Mouse (Mus musculus) intestine, embryonic 15.5 days (tissue): ENCODE measurements around the gene Neb. TPM values are rescaled to one million over a fixed set of nuclear protein-coding genes. Genes with fewer than 3 reads are reported as not detected.

Source experiments
- ATAC-seq: fragments of 200-750 bp; cut with Nextera tagmentation; 2 replicates; pipeline ENCODE4 v1.8.0; 2017; ENCODE audit warnings: moderate TSS enrichment, moderate library complexity
- H3K27ac ChIP-seq: fragments of 300-500 bp; sonication (generic); 2 replicates; pipeline ENCODE4 v1.5.1; 2015; ENCODE audit warnings: mild to moderate bottlenecking, inconsistent platforms
- H3K27me3 ChIP-seq: fragments of 300-500 bp; sonication (generic); replicated peaks from 2 replicates; pipeline ENCODE4 v1.6.1; 2015; ENCODE audit warnings: inconsistent platforms
- H3K36me3 ChIP-seq: fragments of 300-500 bp; sonication (generic); 2 replicates; pipeline ENCODE4 v1.6.1; 2015; ENCODE audit warnings: inconsistent platforms
- H3K4me1 ChIP-seq: fragments of 300-500 bp; sonication (generic); replicated peaks from 2 replicates; pipeline ENCODE4 v1.6.1; 2015; ENCODE audit warnings: inconsistent platforms
- H3K4me2 ChIP-seq: fragments of 300-500 bp; sonication (generic); replicated peaks from 2 replicates; pipeline ENCODE4 v1.6.1; 2015; ENCODE audit warnings: mild to moderate bottlenecking, inconsistent platforms
- H3K4me3 ChIP-seq: fragments of 300-500 bp; sonication (generic); replicated peaks from 2 replicates; pipeline ENCODE4 v1.5.1; 2015; ENCODE audit warnings: inconsistent platforms
- H3K9ac ChIP-seq: fragments of 300-500 bp; sonication (generic); 2 replicates; pipeline ENCODE4 v1.6.1; 2015; ENCODE audit warnings: inconsistent platforms
- H3K9me3 ChIP-seq: fragments of 300-500 bp; sonication (generic); 2 replicates; pipeline ENCODE4 v1.6.1; 2016; ENCODE audit warnings: inconsistent platforms
- WGBS: fragments of 180-500 bp; shearing (Covaris S2); methylation state at CpG from one replicate; pipeline ENCODE4 v1.1.7; 2015; 5-methylcytosine and 5-hydroxymethylcytosine counted together
- polyA plus RNA-seq: library from polyadenylated mRNA; unstranded; fragments of >200 nt; fragmentation: Nextera tagmentation; extraction: Ambion mirVana; gene quantifications from 2 replicates; pipeline ENCODE4 v1.2.1, GENCODE M21; 2015

Gene Neb
- polyA plus RNA-seq, 1 experiment from 2014 or later: 1.4 TPM

DNA sequence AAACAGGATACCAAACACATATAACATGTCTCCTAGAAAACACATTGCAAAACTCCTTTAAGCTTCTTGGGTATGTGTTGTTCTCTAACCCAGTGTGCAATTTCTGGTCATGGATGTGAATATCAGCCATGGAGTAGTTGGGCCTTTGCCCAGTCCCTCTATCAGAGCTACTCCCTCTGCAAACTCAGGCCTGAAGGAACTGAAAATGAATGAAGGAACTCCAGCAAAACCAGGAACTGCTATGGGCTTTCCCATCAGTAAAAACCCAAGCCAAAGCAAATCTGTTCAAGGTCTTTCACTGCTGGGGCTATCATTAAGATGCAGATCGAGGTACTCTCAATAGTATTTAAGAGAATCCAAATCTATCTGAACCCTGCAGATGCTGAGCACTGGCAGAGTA lies 90.8 kb downstream of the Neb start:
- no peaks in the 10 kb centered on the region for H3K9me3 ChIP-seq
- H3K27ac ChIP-seq: no peak overlapping the region
- no peaks in the 10 kb centered on the region for H3K4me1 ChIP-seq
- no peaks in the 10 kb centered on the region for H3K27me3 ChIP-seq
- no peak for ATAC-seq
- H3K9ac ChIP-seq: no peak overlapping the region
- no peak overlapping the region for H3K4me3 ChIP-seq
- H3K4me2 ChIP-seq: no peak overlapping the region
- 73% methylated on average over 1 of the region's 1 CpGs for WGBS
- no peaks in the 10 kb centered on the region for H3K36me3 ChIP-seq

DNA sequence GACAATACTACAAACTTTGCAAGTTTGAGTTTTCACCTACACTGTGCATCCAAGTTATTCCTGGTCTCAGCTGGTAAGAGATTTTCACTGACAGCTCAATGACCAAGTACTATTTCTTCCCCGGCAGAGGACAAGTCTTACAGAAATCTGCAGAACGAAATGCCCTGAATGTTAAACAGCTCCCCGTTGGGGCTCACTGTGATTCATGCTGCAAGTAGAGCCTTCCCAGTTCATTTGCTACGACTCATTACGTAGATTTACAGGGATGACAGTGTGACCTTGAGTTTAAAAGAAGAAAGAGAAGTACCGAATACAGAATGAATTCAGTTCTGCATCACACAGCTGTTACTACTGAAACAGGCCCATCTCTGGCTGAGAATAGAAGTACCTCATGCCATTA lies 91.9 kb downstream of the Neb start:
- WGBS: 64% methylated on average over 6 of the region's 6 CpGs
- Histone ChIP-seq H3K9ac (no peak overlapping the region), H3K4me2 (no peak overlapping the region), H3K36me3 (no peaks in the 10 kb centered on the region), H3K4me3 (no peak overlapping the region), H3K4me1 (no peaks in the 10 kb centered on the region), H3K27ac (no peak overlapping the region), H3K9me3 (no peaks in the 10 kb centered on the region), H3K27me3 (no peaks in the 10 kb centered on the region)
- ATAC-seq: no peak

DNA sequence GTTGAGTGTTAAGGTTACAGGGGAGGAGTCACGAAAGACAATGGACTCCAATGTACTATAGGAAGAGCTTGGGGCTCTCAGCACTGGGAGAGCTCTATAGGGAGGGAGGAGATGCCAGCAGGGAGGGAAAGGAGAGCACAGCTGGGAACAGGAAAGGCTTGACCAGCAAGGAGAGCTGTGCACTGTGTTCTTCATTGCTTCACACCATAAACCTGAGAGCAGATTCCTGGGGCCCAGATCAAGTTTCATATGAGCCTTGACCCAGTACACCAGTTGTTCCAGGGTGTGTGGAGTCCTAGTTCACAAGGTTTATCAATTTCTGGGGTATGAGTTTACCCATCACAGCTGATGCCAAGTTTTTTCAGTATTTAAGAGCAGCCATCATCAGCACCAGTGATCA lies 106.1 kb downstream of the Neb start:
- H3K36me3 ChIP-seq: no peaks in the 10 kb centered on the region
- no peak overlapping the region for H3K4me2 ChIP-seq
- WGBS: 46% methylated on average over 1 of the region's 1 CpGs
- no peaks in the 10 kb centered on the region for H3K4me1 ChIP-seq
- no peak overlapping the region for H3K4me3 ChIP-seq
- H3K27ac ChIP-seq: no peak overlapping the region
- H3K27me3 ChIP-seq: no peaks in the 10 kb centered on the region
- ATAC-seq: no peak
- H3K9me3 ChIP-seq: no peaks in the 10 kb centered on the region
- no peak overlapping the region for H3K9ac ChIP-seq

DNA sequence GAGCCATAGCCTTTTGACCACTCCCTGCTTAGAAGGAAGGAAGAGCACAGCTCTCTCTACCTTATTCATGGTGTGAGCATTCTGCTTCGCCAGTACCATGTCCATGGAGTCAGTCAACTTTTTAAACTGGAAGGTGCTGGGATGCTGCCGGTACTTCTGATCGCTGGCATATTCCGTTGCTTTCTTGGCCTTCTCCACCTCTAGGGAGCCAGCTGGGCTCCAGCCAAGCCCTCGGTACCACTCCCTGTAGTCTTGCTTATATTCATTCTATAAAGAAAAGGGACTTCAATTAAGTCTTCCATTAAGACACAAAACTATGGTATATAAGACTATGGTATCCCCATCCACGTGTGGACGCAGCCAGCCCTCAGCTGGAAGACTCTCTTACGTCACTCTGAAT lies 107.4 kb downstream of the Neb start:
- no peak for ATAC-seq
- Histone ChIP-seq H3K27me3 (no peaks in the 10 kb centered on the region), H3K9ac (no peak overlapping the region), H3K9me3 (no peaks in the 10 kb centered on the region), H3K4me3 (no peak overlapping the region), H3K4me1 (no peaks in the 10 kb centered on the region), H3K27ac (no peak overlapping the region), H3K36me3 (no peaks in the 10 kb centered on the region), H3K4me2 (no peak overlapping the region)
- WGBS: 93% methylated on average over 8 of the region's 8 CpGs

DNA sequence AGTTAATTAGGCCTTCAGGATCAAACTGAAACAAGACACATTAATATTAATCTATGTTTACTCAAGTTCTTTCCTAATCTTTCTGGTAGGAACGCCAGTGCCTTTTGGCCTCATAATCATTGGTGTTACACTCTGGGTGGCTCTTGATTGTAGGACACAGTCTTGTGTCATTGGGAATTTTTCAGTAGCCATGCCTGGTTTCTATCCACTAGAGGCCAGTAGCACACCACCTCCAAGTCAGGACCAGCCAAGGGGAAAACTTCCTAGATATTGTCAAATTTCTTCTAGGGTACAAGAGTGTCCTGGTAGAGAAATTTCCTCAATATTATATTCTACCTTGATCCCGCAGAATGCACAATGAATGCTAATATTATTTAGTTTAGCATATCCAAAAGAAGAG lies 116.1 kb downstream of the Neb start:
- H3K9me3 ChIP-seq: no peaks in the 10 kb centered on the region
- no peak for ATAC-seq
- no peak overlapping the region for H3K4me3 ChIP-seq
- H3K4me1 ChIP-seq: no peaks in the 10 kb centered on the region
- H3K4me2 ChIP-seq: no peak overlapping the region
- H3K36me3 ChIP-seq: no peaks in the 10 kb centered on the region
- H3K27me3 ChIP-seq: no peaks in the 10 kb centered on the region
- WGBS: 32% methylated on average over 2 of the region's 2 CpGs
- no peak overlapping the region for H3K27ac ChIP-seq
- H3K9ac ChIP-seq: no peak overlapping the region

DNA sequence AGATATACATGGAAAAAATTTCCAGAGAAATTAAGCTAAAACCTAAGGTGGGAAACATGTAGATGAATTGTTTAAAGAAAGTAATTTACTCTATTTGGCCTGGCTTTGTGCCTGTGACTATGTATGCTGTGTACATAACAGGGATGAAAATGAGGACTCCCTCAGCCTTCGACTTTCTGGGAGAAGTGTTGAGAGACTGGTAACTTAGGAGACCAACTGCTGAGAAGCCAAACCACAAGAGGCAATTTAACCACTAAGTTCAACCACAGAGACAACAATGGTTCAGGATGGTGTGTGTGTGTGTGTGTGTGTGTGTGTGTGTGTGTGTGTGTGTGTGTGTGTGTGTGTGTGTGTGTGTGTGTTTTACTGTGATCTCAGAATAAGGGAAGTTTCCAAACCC lies 126.2 kb downstream of the Neb start:
- 40% methylated on average over 1 of the region's 1 CpGs for WGBS
- H3K27me3 ChIP-seq: no peaks in the 10 kb centered on the region
- H3K9ac ChIP-seq: no peak overlapping the region
- H3K9me3 ChIP-seq: no peaks in the 10 kb centered on the region
- no peak overlapping the region for H3K4me3 ChIP-seq
- no peaks in the 10 kb centered on the region for H3K36me3 ChIP-seq
- H3K4me1 ChIP-seq: no peaks in the 10 kb centered on the region
- no peak for ATAC-seq
- no peak overlapping the region for H3K4me2 ChIP-seq
- no peak overlapping the region for H3K27ac ChIP-seq

DNA sequence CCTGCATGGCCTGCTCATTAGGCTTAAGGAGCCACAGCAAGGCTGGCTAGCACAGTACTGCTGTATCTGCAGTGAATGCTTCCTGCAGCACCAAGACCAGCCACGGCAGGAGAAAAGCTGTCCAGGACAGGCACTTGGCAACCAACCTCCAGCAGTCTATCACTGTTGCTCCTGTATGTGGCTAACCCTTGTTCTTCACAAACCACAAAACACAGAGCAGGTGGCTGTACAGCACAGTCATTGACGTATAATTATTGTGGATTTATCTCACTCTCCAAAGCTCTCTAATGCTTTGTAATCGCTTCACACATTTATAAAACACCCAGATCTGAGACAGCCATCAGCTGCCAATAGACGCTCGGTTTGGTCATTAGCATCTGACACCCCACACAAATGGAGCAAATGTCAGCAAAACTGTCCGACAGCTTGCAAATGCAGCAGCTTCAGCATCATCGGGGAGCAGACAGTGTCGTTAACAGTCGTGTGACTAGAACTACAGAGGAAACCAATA lies 129.9 kb downstream of the Neb start:
- Histone ChIP-seq H3K36me3 (no peaks in the 10 kb centered on the region), H3K4me1 (no peaks in the 10 kb centered on the region), H3K4me3 (no peak overlapping the region), H3K27me3 (no peaks in the 10 kb centered on the region), H3K9me3 (no peaks in the 10 kb centered on the region), H3K27ac (no peak overlapping the region), H3K9ac (no peak overlapping the region), H3K4me2 (no peak overlapping the region)
- ATAC-seq: no peak
- 74% methylated on average over 9 of the region's 9 CpGs for WGBS

DNA sequence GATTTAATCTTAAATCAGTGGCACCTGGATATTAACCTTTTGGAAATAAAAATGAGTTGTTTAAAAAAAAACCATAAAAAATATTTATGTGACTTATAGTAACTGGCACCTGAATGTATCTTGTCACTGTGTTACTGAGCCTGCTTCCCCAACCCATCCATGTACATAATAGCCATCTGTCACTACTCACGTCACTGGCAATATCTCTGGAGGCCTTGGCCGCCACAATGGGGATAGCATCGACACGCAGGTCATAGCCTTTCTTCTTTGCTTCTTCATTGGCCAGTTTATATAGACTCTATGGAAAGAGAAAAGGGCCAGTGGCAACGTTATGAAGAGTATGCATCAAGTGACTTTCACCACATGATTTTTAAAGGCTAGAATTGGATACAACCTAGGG lies 133.2 kb downstream of the Neb start:
- no peak overlapping the region for H3K4me2 ChIP-seq
- H3K4me1 ChIP-seq: no peaks in the 10 kb centered on the region
- no peaks in the 10 kb centered on the region for H3K27me3 ChIP-seq
- 87% methylated on average over 5 of the region's 5 CpGs for WGBS
- no peaks in the 10 kb centered on the region for H3K9me3 ChIP-seq
- ATAC-seq: no peak
- no peak overlapping the region for H3K4me3 ChIP-seq
- H3K9ac ChIP-seq: no peak overlapping the region
- H3K36me3 ChIP-seq: no peaks in the 10 kb centered on the region
- H3K27ac ChIP-seq: no peak overlapping the region

DNA sequence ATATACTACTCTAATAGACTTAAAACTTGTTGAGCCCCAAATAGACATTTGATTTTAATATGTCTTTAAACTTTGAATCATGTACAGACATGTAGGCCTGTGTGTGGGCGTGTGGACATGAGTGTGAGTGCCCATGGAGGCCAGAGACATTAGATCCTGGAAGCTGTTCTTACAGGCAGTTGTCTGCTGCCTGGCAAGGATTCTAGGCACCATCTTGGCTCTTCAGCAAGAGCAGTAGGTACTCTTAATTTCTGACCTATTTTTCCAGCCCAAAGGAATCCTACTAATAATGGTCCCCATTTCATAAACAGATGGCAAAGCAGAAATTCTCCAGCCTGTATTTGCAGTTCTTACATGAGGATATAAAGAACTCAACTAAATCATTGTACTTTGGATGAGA lies 135.6 kb downstream of the Neb start:
- H3K4me1 ChIP-seq: no peaks in the 10 kb centered on the region
- H3K9me3 ChIP-seq: no peaks in the 10 kb centered on the region
- no peaks in the 10 kb centered on the region for H3K36me3 ChIP-seq
- 87% methylated on average over 1 of the region's 1 CpGs for WGBS
- H3K4me2 ChIP-seq: no peak overlapping the region
- no peak for ATAC-seq
- no peak overlapping the region for H3K27ac ChIP-seq
- no peaks in the 10 kb centered on the region for H3K27me3 ChIP-seq
- H3K4me3 ChIP-seq: no peak overlapping the region
- no peak overlapping the region for H3K9ac ChIP-seq

DNA sequence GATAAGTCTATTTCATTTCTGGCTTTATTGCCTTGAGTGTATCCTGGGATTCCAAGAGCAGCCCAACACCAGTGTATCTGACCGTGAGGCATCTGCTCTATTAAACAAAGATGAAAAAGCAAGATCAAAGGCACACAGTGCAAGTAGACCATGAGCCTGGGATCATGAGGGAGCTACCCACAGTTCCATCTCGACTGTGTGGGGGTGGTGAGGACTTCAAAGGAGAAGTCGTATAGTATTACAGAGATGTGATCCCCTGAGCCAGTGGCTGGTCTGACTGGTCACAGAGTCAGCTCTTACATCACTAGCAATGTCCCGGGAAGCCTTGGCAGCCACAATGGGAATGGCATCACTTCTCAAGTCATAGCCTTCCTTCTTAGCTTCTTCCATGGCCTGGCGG lies 140.4 kb downstream of the Neb start:
- WGBS: 42% methylated on average over 5 of the region's 5 CpGs
- Histone ChIP-seq H3K9ac (no peak overlapping the region), H3K4me3 (no peak overlapping the region), H3K4me1 (no peaks in the 10 kb centered on the region), H3K36me3 (no peaks in the 10 kb centered on the region), H3K27me3 (no peaks in the 10 kb centered on the region), H3K27ac (no peak overlapping the region), H3K4me2 (no peak overlapping the region), H3K9me3 (no peaks in the 10 kb centered on the region)
- ATAC-seq: peak; percentile 75

DNA sequence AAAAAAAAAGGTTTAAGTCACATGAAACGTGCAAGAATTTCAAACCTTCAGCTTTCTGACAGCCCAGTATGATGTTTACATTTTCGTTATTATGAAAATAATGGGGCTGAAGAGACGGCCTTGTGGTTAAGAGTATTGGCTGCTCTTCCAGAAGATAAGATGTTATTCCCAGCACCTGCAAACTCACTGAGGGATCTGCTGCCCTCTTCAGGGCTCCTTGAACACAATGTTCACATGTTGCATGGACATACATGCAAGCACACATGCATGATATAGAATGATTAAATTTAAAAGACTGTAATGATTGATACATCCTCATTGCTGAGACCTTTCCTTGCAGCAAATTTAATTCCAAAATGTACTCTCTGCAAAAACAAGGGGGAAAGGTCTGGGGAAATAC lies 150.7 kb downstream of the Neb start:
- H3K4me3 ChIP-seq: no peak overlapping the region
- no peak overlapping the region for H3K4me2 ChIP-seq
- no peaks in the 10 kb centered on the region for H3K9me3 ChIP-seq
- ATAC-seq: no peak
- 52% methylated on average over 3 of the region's 3 CpGs for WGBS
- no peak overlapping the region for H3K9ac ChIP-seq
- H3K36me3 ChIP-seq: no peaks in the 10 kb centered on the region
- no peaks in the 10 kb centered on the region for H3K27me3 ChIP-seq
- H3K27ac ChIP-seq: no peak overlapping the region
- no peaks in the 10 kb centered on the region for H3K4me1 ChIP-seq

DNA sequence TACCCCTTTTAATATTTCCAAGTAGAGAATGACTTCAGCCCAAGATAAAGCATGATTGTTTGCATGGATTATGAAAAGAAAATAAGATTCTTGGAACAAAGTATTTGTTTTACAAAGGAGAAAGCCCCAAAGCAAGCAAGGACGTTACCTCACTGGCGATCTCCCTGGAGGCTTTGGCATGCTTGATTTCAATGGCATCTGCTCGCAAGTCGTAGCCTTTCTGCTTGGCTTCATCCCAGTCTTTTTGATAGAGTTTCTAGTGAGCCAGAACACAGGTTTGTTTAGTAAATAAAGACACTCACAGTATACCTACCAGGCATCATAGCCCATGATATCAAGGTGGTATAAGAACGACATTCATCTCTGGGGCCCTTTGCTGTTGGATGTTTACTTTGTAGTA lies 153.9 kb downstream of the Neb start:
- H3K4me1 ChIP-seq: no peaks in the 10 kb centered on the region
- no peak overlapping the region for H3K4me3 ChIP-seq
- no peak overlapping the region for H3K9ac ChIP-seq
- no peak overlapping the region for H3K4me2 ChIP-seq
- H3K9me3 ChIP-seq: no peaks in the 10 kb centered on the region
- H3K36me3 ChIP-seq: no peaks in the 10 kb centered on the region
- ATAC-seq: no peak
- H3K27me3 ChIP-seq: no peaks in the 10 kb centered on the region
- H3K27ac ChIP-seq: no peak overlapping the region
- 75% methylated on average over 5 of the region's 5 CpGs for WGBS

DNA sequence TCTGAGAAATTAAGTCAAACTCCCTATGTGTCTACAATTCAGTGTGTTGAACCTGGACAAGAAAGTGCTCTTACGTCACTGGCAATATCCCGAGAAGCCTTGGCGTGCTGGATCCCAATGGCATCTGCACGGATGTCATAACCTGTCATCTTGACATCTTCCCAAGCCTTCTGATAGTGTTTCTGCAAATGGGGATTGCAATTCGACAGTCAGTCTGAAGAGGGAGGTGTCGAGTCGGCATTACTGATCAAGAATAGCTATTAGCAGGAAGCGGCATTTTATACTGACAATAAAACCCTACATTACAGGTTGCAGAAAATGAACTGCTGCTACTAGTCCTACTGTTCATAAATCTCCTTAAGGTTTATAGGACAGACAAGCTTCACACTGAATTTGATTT lies 158.2 kb downstream of the Neb start:
- WGBS: 50% methylated on average over 8 of the region's 8 CpGs
- H3K4me3 ChIP-seq: no peak overlapping the region
- no peaks in the 10 kb centered on the region for H3K36me3 ChIP-seq
- no peak overlapping the region for H3K27ac ChIP-seq
- no peak overlapping the region for H3K9ac ChIP-seq
- ATAC-seq: no peak
- no peak overlapping the region for H3K4me2 ChIP-seq
- no peaks in the 10 kb centered on the region for H3K27me3 ChIP-seq
- H3K9me3 ChIP-seq: no peaks in the 10 kb centered on the region
- no peaks in the 10 kb centered on the region for H3K4me1 ChIP-seq

DNA sequence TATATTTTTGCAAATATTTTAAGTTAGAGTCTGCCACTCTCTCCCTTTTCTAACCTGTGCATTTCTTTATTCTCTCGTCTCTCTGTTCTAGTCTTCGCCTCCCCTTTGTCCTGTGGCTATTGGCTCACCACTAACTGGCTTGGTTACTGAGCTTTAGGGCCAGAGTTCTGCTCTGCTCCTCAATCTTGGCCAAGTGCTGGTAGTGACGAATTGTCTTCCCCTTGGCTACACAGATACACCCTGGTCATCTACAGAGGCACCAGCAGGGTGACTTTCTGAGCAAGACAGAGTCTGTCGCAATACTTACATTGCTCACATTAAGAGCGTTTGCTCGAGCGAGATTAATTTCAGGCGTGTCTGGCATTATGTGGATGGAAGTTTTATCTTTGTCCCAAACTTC lies 162.3 kb downstream of the Neb start:
- WGBS: 87% methylated on average over 8 of the region's 8 CpGs
- Histone ChIP-seq H3K9me3 (no peaks in the 10 kb centered on the region), H3K9ac (no peak overlapping the region), H3K4me3 (no peak overlapping the region), H3K4me2 (no peak overlapping the region), H3K27me3 (no peaks in the 10 kb centered on the region), H3K36me3 (no peaks in the 10 kb centered on the region), H3K27ac (no peak overlapping the region), H3K4me1 (no peaks in the 10 kb centered on the region)
- no peak for ATAC-seq
